Mouse (Mus musculus) brain, embryonic 14.5 days (tissue): Measurements from ENCODE around the gene Smarce1. TPM values are rescaled to one million over a fixed set of nuclear protein-coding genes. Genes with fewer than 3 reads are reported as not detected.

Experiments
- DNase-seq: peaks from one replicate; pipeline ENCODE4 v3.0.0-alpha.2; 2011; ENCODE audit warnings: low read depth
- CTCF ChIP-seq: fragments of 200-500 bp; IDR thresholded peaks from 2 replicates; pipeline ENCODE4 v1.5.1; 2012; ENCODE audit warnings: inconsistent platforms, mild to moderate bottlenecking, moderate library complexity, borderline replicate concordance; ENCODE audit not compliant: insufficient read depth, insufficient read length; ENCODE audit errors: extremely low read depth
- POLR2A ChIP-seq: fragments of 200-500 bp; IDR thresholded peaks from 2 replicates; pipeline ENCODE4 v1.6.1; 2012; ENCODE audit warnings: mild to moderate bottlenecking, inconsistent platforms, borderline replicate concordance; ENCODE audit not compliant: poor library complexity, insufficient read depth, insufficient read length, severe bottlenecking; ENCODE audit errors: extremely low read depth
- polyA plus RNA-seq: library from polyadenylated mRNA; depleted of rRNA; stranded (reverse); fragments of >200 nt; gene quantifications from 2 replicates; pipeline ENCODE4 v1.2.3, GENCODE M21; 2012; rRNA removed

Smarce1 gene
- polyA plus RNA-seq, 1 experiment = 270 TPM

DNA sequence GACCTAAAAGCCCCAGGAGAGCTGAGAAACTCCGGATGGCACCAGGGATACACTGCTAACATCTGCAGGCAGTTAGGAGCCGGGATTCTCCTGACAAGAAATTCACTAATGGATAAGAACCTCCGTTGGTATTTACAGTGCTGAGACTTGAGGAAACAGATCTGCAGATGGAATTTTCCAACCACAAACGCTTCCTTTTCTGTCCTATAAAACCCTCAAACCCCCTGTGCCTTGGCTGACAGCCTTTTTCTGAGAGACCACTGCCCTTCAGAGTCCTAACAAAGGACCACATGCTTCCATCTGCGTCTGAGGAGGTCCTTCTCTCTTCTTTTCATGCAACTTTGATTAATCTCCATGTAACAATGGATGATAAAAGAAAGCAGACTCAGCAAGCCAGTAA lies 69.2 kb downstream of the Smarce1 start:
- TF ChIP-seq POLR2A (no peak), CTCF (no peak)
- no peak for DNase-seq

DNA sequence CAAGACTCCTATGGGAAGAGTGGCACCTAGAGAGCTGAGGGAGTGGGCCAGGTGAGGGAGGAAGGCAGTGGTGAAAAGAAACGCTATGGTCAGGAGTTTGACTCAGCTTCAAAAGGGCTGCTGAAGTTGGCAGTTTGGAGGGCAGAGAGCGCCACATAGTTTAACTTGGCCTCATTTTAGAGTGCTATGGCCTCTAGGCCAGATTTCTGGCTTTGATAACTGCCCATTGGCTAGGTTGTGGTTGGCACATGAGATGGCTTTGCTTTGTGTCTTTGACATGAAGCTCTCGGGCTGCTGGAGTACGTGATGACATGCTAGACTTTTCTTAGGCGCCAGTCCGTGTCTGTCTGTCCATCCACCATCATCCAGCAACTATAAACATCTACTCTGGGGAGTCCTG lies 70.6 kb downstream of the Smarce1 start:
- no peak for TF ChIP-seq POLR2A
- TF ChIP-seq CTCF = no peak
- no peak for DNase-seq

Other genes with a start within 250 kb of the Smarce1 start
- 2.5 and 2.9 TPM in 2 replicates for gene Gjd3, start 248.0 kb downstream of the Smarce1 start, polyA plus RNA-seq
- 57.3 and 70.1 TPM in 2 replicates for gene Top2a, start 206.8 kb downstream of the Smarce1 start, polyA plus RNA-seq
- gene Igfbp4, start 189.8 kb downstream of the Smarce1 start, polyA plus RNA-seq = 119 and 145 TPM in 2 replicates
- 0.08 and 0.16 TPM in 2 replicates for gene Tns4, start 141.7 kb downstream of the Smarce1 start, polyA plus RNA-seq
- 0.07 TPM in 1 of 2 replicates, not detected in the other for gene Ccr7, start 75.9 kb downstream of the Smarce1 start, polyA plus RNA-seq
- 1.4 and 2.9 TPM in 2 replicates for gene Krt222, start 13.1 kb upstream of the Smarce1 start, polyA plus RNA-seq
- 0.08 TPM in 1 of 2 replicates, not detected in the other for gene Krt24, start 54.2 kb upstream of the Smarce1 start, polyA plus RNA-seq
- 0.04 and 0.05 TPM in 2 replicates for gene Krt25, start 91.9 kb upstream of the Smarce1 start, polyA plus RNA-seq
- gene Krt26, start 106.9 kb upstream of the Smarce1 start, polyA plus RNA-seq = 0.06 and 0.08 TPM in 2 replicates
- 0.05 TPM in 1 of 2 replicates, not detected in the other for gene Krt27, start 120.1 kb upstream of the Smarce1 start, polyA plus RNA-seq
- 0.23 and 0.25 TPM in 2 replicates for gene Krt28, start 143.9 kb upstream of the Smarce1 start, polyA plus RNA-seq
- 11.9 and 20.0 TPM in 2 replicates for gene Krt10, start 158.3 kb upstream of the Smarce1 start, polyA plus RNA-seq
- 0.04 and 0.05 TPM in 2 replicates for gene Krt12, start 191.2 kb upstream of the Smarce1 start, polyA plus RNA-seq
- 0.14 TPM in 1 of 2 replicates, not detected in the other for gene Krt20, start 207.1 kb upstream of the Smarce1 start, polyA plus RNA-seq